Mouse (Mus musculus) spleen, adult 2 months (tissue): Measurements from ENCODE around the gene Sf3a3.

ENCODE experiments used
- CTCF ChIP-seq: fragments of 200-500 bp; IDR thresholded peaks from 2 replicates; pipeline ENCODE4 v1.5.1; 2011; ENCODE audit warnings: mild to moderate bottlenecking, inconsistent platforms; ENCODE audit not compliant: insufficient read depth, insufficient read length, insufficient replicate concordance; ENCODE audit errors: extremely low read depth
- POLR2A ChIP-seq: fragments of 200-500 bp; IDR thresholded peaks from 2 replicates; pipeline ENCODE4 v1.6.1; 2011; ENCODE audit warnings: low read depth, low read length, inconsistent platforms

DNA sequence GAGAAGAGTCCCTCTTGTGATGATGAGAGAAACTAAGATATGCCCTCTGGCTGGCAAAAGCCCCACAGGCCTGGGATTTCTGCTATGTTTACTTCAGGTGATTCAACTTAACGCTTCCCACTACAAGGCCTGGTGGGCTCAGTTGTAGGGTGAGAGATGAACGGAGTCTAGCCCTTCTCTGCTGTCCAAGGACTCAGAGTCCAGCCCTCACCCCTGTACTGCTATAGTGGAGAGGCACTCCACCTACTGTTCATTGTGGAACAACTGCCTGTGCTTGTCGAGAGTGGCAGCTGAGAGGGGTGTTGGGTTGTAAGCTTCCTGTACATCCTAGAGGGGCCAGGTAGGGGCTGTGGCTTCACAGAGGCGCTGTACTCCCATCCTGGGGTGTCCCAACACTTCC is 23.4 kb downstream of the Sf3a3 start:
- no peak for TF ChIP-seq CTCF
- TF ChIP-seq POLR2A, result no peak
